Mouse (Mus musculus): ENCODE measurements around the gene Gm21874. TPM values are rescaled to one million over a fixed set of nuclear protein-coding genes. Genes with fewer than 3 reads are reported as not detected.
"Not testable (repeated sequence)": the region's sequence is repeated elsewhere in the genome, so short reads cannot be mapped to it uniquely, and the experiment has no call there.

The Gm21874 gene
- polyA plus RNA-seq (2012; rRNA removed): not detected in 2 replicates

DNA sequence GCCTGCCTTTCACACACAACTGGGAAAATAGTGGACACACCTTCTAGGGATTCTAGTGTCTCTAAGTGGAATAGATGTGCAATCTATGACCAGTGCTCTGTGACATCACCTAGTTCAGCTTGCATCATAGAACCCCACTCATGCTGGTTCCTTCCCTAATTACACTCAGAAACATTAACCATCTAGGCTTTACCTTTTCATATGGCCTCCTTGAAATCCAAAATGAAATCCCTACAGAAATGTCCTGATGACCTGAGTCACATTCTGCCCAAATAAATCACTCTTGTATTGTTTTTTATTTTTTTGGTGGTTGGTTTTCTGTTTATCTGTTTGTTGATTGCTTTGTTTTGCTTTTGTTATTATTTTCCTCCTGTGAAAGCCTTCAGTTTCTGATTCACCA is at the start of gene Gm21874:
TSS of gene Gm21874 (minus strand) at position 101 of the 400 bp plus-strand sequence.
- H3K4me1 ChIP-seq (ENCODE audit: control insufficient read depth, insufficient read depth, low read length); DNase-seq; H3K4me3 ChIP-seq (replicated peaks; ENCODE audit: extremely low read depth, low read depth, low read length): not testable (repeated sequence)

Other genes with a start within 250 kb of the Gm21874 start
- not detected in 2 replicates for gene Gm21721, start 214.0 kb downstream of the Gm21874 start, polyA plus RNA-seq (2012; rRNA removed)
- not detected in 2 replicates for gene Gm21812, start 69.0 kb downstream of the Gm21874 start, polyA plus RNA-seq (2012; rRNA removed)

Measured in lung, adult 2 months (tissue).